Mouse (Mus musculus): ENCODE measurements at regions not wholly inside any gene's neighbourhood (a gene's known extent, or its start where the extent isn't known, plus 50 kb on each side); places are given as distances from the start of the nearest gene placed in this dataset.
"Not testable (repeated sequence)": the region's sequence is repeated elsewhere in the genome, so short reads cannot be mapped to it uniquely, and the experiment has no call there.

- no peak for DNase-seq
Measured at GRCm38 (mm10) chr13:44469675-44470074, 259.6 kb upstream of the Jarid2 start.

GRCm38 (mm10) chr13:44473200-44473599, 256.1 kb upstream of the Jarid2 start:
- no peak for DNase-seq

- peak; percentile 81 for DNase-seq
Measured at GRCm38 (mm10) chr13:44476901-44477300, 252.4 kb upstream of the Jarid2 start.

GRCm38 (mm10) chr13:44480128-44480527, 249.1 kb upstream of the Jarid2 start:
- DNase-seq: peak; percentile 72

DNA sequence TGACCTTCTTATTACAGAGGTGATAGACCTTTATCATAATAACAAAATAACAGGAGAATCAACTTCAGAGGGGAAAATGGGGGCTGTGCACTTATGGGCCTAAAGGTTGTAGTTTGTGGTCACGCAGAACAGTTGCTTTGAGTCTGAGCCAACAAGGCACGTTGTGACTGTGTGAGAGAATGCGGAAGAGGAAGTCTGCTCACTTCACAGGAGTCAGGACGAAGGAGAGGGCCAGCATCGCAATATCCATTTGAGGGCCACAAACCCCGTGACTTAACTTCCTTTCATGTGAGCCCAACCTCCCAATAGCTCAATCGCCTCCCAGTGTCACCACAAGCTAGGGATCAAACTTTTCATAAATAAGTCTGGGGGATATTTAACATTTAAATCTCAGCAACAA, 246.6 kb upstream of the Jarid2 start:
- DNase-seq: peak; percentile 10

DNA sequence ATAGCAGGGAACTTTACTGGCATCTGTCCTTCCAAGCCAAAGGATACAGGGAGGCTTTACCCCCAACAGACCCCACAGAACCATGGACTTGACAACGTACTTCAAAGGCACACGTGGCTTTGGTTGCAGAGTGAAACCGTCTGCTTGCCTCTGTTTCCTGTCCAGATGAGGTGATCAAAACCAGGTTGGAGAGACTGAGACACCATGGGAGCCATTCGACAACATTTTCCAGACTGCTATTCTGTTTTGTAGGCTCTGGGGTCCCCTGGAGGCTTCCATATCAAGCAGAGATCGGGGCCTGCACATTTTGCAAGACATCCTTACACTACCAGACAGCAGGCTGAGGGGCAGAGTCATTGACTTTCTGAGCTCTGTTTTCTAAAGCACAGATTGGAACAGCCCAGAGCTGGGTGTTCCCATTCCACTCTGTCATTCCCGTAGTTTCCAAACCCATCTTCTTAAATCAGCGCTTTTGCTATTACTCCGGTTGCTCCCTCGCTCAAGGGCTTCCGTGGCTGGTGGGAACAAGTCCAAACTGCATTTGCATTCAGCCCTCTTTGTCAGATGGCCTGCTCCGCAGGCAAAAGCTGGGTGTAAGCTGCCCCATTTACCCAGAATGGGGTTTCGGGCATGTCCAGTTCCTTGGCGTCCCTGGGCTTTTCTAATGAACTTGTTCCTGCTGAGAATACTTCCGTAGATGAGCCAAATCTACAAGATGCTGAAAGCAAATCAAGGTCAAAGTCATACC, 244.5 kb upstream of the Jarid2 start:
- DNase-seq: peak; percentile 51

- DNase-seq: no peak
Measured at GRCm38 (mm10) chr13:44490935-44491465, 238.3 kb upstream of the Jarid2 start.

DNA sequence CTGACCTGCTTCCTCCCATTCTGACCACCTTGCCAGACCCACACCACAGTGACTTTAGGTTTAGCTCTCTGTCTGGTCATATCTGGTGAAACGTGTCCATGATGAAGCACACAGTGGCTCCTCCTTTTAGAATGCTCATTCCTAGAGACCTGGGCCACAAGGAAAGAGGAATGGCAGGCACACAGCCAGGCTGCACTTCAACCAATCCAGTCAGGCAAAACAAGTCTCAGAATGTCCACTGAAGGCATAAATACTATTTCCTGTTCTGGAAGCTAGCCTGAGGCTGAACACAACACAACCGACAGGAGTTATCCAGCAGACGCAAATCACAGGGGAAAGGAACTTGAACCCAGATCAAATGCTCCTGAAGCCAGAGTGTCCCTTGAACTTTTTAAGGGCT, 235.4 kb upstream of the Jarid2 start:
- DNase-seq: peak; percentile 43

- no peak for DNase-seq
Measured at GRCm38 (mm10) chr13:44495450-44495849, 233.8 kb upstream of the Jarid2 start.

- no peak for DNase-seq
Measured at GRCm38 (mm10) chr13:44496596-44496995, 232.7 kb upstream of the Jarid2 start.

- not testable (repeated sequence) for DNase-seq
Measured at GRCm38 (mm10) chr13:44500896-44501295, 228.4 kb upstream of the Jarid2 start.

DNA sequence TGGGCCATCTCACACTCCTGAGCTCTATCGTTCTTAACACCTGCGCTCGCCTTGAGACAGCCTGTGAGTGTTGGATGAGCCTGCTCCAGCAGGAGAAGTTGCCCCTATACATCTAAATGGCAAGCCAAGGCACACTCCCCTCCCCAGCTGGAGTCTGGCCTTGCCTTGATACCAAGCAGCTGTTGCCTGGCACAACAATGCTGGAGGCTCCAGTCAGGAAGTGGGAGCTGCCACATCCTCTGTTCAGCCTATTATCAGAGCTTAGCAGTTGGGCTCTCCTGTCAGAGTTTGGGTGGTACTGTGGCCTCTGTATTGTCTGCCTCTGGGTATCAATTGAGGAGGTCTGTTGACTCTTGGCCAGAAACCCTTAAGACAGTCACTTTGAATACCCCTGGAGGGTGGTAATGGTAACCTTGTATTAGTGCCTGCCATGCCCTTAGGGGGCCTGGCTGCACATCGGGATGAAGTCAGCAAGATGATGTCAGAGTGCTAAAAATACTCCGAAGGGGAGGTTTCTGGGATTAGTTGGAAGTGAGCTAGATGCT, 227.4 kb upstream of the Jarid2 start:
- peak; percentile 46 for DNase-seq

DNA sequence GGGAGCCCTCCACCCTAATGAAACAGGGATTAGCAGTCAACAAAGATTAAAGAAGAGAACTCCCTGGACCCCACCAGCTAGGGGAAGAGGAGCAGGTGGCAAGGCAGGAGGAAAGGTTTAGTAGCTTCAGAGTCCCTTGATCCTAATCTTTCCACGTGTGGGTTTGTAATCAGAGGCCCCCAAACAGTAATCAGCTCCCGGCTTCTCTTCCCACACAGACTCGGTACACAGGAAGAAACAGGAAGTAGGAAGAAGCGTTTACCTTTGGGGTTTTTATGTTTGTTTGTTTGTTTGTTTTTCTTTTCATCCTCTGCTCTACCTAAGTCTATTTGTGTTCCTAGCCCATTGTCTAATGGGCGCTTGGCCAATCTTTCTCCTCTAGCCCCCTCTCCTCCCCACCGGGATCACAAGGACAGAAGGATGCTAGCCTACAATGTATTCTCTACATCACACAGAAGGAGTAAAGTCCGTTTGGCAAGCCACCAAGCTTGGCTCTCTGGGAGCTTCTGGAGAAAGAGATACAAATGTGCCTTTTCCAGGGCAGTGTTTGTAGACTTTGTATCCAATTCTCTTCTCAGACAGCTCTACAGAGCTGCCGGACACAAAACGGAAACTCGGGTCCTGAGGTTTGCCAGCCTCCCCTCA, 226.5 kb upstream of the Jarid2 start:
- peak; percentile 91 for DNase-seq

DNA sequence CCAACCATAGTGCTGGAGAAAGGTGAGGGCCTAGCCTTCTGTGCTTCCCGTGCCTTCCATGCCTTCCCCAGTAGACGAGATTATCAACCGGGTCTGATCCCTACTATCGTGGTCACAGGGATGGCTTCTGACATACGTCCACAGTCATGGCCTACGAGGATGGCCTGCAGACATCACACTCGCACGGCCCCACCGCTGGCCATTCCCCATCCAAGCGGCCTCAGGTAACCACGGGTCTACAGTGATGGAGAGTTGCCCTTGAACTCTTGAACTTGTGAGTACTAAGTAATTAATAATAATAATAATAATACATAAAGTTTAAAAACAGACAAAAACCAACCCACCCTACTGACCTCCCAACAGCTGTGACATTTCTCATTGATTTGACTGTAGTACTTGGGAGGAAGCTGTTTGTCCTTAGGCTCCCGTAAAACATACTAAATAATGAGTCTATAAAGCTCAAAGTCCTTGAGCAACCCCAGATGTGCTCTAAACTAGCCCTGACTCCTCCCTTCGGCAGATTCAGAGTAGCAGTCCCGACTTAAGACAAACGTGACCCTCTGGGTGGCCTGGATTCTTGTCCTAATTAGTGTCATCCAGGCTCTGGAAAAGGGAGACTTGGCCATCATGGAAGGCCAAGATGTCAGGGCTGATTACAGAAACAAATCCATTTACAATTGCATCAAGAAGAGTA, 225.9 kb upstream of the Jarid2 start:
- peak; percentile 68 for DNase-seq

DNA sequence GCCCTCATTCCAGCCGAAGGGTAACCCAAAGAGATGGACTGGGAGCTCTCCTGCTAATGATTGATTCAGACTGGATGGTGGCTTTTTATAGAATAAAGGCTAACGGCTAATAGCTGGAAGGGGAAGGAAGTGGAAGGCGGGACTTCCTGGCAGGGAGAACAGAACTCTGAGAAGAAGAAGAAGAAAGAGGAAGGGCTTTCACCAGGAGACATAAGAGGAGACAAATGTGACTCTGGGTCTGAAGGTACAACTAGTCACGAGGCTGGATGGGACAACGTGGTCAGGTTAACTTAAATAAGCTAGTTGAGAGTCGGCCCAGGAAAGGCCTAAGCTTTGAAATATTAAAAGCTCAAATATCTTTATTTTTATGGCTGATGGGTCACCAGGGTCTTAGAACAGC, 224.8 kb upstream of the Jarid2 start:
- DNase-seq: no peak

- peak; percentile 34 for DNase-seq
Measured at GRCm38 (mm10) chr13:44506975-44507374, 222.3 kb upstream of the Jarid2 start.

- peak; percentile 28 for DNase-seq
Measured at GRCm38 (mm10) chr13:44509526-44510159, 219.6 kb upstream of the Jarid2 start.

GRCm38 (mm10) chr13:44513378-44514285, 215.6 kb upstream of the Jarid2 start:
- DNase-seq: peak; percentile 41

GRCm38 (mm10) chr13:44514636-44515158, 214.6 kb upstream of the Jarid2 start:
- no peak for DNase-seq

DNA sequence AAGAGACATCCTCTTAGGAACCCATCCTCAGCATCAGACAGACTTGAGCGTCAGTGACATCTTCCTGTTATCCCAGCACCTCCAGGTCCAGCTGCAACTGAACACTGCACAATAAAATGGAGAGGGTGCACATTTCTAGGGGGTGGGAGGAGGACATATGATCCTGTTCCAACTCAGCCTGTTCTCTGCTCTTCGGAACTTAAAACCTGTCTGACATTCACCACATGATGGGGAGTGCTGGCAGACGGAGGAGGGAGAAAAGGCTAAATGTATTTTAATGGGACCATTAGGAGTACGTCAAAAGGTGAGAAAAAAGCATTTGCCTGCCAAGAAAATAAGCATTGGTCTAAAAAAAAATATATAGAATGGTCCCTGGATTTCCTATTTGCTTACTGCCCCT, 212.4 kb upstream of the Jarid2 start:
- DNase-seq: no peak

GRCm38 (mm10) chr13:44517312-44517711, 212.0 kb upstream of the Jarid2 start:
- DNase-seq: no peak

Data from kidney, postnatal 10 days (tissue).